Mouse (Mus musculus) embryo, embryonic 10.5 days (tissue): ENCODE data around the gene Mcts2.
"Not testable (repeated sequence)": the region's sequence is repeated elsewhere in the genome, so short reads cannot be mapped to it uniquely, and the experiment has no call there.

Source experiments
- DNase-seq: peaks from one replicate; pipeline ENCODE4 v3.0.0-alpha.2; 2015; ENCODE audit warnings: low spot score

Mcts2 gene

GRCm38 (mm10) chr2:152686806-152687267, at the start of gene Mcts2:
Gene Mcts2 (plus strand): TSS chr2:152687035.
- peak; percentile 96 for DNase-seq

GRCm38 (mm10) chr2:152637381-152637780, 49.5 kb upstream of the Mcts2 start:
- no peak for DNase-seq

GRCm38 (mm10) chr2:152638865-152639264, 48.0 kb upstream of the Mcts2 start:
- DNase-seq = no peak

GRCm38 (mm10) chr2:152639406-152640113, 47.3 kb upstream of the Mcts2 start:
- DNase-seq = peak; percentile 50

- DNase-seq = no peak
These were observed 33.8 kb upstream of the Mcts2 start for GRCm38 (mm10) chr2:152652901-152653620.

GRCm38 (mm10) chr2:152653874-152654715, 32.7 kb upstream of the Mcts2 start:
- DNase-seq = no peak

GRCm38 (mm10) chr2:152657398-152657797, 29.4 kb upstream of the Mcts2 start:
- DNase-seq = peak; percentile 44

- no peak for DNase-seq
These were observed 25.7 kb upstream of the Mcts2 start for GRCm38 (mm10) chr2:152661163-152661562.

GRCm38 (mm10) chr2:152666191-152666590, 20.6 kb upstream of the Mcts2 start:
- DNase-seq = not testable (repeated sequence)

GRCm38 (mm10) chr2:152669256-152669638, 17.6 kb upstream of the Mcts2 start, which contains the start of gene H13:
Gene H13 (plus strand): TSS chr2:152669461.
- DNase-seq = peak; percentile 97

GRCm38 (mm10) chr2:152669639-152670484, 17.0 kb upstream of the Mcts2 start:
- peak; percentile 75 for DNase-seq

- DNase-seq = no peak
These were observed 15.7 kb upstream of the Mcts2 start for GRCm38 (mm10) chr2:152670983-152671641.

GRCm38 (mm10) chr2:152671642-152671999, 15.2 kb upstream of the Mcts2 start:
- DNase-seq = peak; percentile 64

GRCm38 (mm10) chr2:152672166-152672565, 14.7 kb upstream of the Mcts2 start:
- DNase-seq = no peak

- DNase-seq = no peak
These were observed 12.7 kb upstream of the Mcts2 start for GRCm38 (mm10) chr2:152674148-152674547.

GRCm38 (mm10) chr2:152675252-152675791, 11.5 kb upstream of the Mcts2 start:
- DNase-seq = no peak

- peak; percentile 72 for DNase-seq
These were observed 8.5 kb upstream of the Mcts2 start for GRCm38 (mm10) chr2:152678302-152678701.

- no peak for DNase-seq
These were observed 7.9 kb upstream of the Mcts2 start for GRCm38 (mm10) chr2:152678925-152679324.

- DNase-seq = no peak
These were observed 7.0 kb upstream of the Mcts2 start for GRCm38 (mm10) chr2:152679701-152680355.

- no peak for DNase-seq
These were observed 3.7 kb upstream of the Mcts2 start for GRCm38 (mm10) chr2:152683086-152683485.
